Mouse (Mus musculus): ENCODE measurements around the gene Kndc1.

DNA sequence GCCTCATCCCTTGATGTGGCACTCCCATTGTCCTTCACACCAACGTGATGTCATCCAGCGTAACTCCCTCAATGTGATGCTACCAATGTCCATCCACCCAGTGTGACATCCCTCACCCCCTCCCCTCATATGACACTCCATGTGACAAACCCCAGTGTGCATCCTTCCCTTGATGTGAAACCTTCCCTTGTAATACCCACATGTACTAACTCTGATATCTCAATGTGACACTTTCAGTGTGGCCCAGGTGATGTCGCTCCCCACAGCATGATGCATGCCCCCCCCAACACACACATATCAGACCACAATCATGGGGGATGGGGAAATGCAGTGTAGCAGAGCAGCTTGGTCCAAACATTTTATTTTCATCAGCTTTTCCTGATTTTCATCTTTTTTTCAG lies 62.2 kb downstream of the Kndc1 start:
- TF ChIP-seq POLR2A (IDR thresholded peaks at IDR 0.05; ENCODE audit: borderline replicate concordance, low read depth, low read length) (no peak), CTCF (IDR thresholded peaks at IDR 0.05; ENCODE audit: low read depth, low read length) (no peak)

All from bone marrow macrophage, adult 2 months (primary cell).